Mouse (Mus musculus): Measurements from ENCODE around the gene Csgalnact2.

Csgalnact2 gene

DNA sequence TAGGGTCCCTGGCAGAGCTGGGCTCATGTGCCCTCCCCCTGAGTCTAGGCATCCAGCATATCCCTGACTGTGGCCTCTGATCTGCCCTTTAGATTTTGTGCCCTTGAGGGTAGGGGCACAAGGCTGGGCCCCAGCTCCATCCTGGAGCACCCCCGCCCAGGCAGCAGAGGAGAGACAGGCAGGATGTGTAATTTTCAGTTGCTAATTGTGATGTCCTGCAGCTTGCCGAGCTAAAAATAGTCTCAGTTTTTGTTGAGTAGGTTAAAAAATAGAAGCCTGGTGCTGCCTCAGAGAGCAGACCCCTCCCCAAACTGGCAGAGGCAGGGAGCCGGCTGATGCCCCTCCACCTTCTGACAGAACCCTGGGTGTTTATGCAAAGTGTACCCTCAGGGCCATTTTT is 64.8 kb downstream of the Csgalnact2 start:
- no peak for DNase-seq (ENCODE audit: low spot score)

DNA sequence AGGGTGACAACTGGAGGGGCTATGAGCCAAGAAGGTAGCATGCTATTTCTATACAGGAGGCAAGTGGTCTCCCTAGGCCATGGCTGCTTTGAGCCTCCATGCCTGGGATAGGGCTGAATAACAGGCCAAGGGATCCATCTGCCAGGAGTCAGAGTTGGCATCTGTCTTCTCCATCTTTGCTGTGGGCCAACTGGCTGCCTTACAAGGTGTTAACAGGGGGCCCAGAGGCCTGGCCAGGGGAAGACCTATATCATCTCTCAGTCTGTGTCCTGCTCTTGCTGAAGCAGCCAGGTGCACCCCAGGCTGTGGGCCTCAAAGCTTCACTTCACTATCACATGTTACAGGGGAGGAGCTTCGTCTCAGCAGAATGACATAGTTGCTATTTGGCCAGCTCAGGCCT is 66.8 kb downstream of the Csgalnact2 start:
- DNase-seq (ENCODE audit: low spot score), result no peak

DNA sequence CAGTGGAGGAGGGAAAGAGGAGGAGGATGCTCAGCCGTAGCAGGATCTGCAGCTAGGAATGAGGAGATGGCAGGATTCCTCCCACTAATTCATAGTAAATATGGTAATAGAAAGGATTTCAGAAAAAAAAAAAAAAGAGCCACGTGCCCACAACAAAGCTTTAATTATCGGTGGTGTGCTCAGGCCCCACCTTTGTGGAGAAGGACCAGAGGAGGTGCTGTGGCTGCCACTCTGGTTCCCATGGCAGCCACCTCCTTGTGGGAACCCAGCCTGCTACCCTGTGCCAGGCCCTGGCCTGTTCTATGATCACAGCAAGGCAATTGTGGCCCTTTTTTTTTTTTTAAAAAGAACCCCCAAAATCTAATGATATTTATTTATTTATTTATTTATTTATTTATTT is 67.5 kb downstream of the Csgalnact2 start:
- DNase-seq (ENCODE audit: low spot score), result no peak

DNA sequence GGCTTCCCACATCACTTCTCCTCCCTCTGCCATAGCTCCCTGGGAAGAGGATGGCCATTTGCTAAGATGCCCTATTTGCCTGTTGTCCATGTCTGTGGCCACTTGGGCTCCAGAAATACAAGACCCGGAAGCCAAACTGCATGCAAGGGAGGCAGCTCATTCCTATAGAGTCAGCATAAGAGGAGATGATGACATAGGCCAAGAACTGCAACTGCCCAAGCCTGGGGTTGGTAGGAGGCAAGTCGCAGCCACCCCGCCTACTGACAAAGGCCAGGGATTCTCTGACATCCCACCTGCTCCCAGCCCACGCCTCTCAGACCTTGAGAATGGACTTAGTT is 68.0 kb downstream of the Csgalnact2 start:
- DNase-seq (ENCODE audit: low spot score), result no peak

DNA sequence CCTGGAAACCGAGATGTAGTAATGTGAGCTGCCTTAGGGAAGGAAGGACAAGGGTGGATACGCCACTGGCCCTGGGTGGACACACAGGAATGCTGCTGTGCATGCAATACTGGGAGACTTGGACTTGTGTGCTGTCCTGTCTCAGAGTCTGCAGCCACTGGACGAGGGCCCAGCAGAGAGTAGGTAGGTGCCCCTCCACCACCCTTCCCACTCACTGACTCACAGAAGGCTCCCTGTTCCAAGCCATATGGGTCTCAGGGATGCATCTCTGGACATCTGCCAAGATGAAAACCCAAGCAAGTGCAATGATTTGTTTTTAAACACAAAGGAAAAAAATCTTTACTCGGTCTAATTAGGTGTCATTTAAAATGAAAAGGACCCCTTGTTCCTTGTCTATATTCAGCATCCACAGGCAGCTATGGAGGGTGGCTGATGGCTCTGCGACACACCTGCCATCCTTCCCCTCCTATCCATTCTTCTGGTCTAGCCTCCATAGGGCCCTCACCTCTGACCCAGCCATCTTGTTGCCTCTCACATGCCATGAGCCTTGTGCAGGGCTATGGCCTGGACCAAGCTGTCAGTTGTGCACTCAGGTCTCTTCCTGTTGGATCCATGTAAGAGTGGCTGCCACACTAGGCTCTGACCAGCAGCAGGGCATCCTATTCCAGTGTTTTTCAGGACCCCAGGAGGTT is 68.5 kb downstream of the Csgalnact2 start:
- DNase-seq (ENCODE audit: low spot score), result no peak

GRCm38 (mm10) chr6:118067720-118068119 is 71.2 kb downstream of the Csgalnact2 start:
- DNase-seq (ENCODE audit: low spot score), result no peak

DNA sequence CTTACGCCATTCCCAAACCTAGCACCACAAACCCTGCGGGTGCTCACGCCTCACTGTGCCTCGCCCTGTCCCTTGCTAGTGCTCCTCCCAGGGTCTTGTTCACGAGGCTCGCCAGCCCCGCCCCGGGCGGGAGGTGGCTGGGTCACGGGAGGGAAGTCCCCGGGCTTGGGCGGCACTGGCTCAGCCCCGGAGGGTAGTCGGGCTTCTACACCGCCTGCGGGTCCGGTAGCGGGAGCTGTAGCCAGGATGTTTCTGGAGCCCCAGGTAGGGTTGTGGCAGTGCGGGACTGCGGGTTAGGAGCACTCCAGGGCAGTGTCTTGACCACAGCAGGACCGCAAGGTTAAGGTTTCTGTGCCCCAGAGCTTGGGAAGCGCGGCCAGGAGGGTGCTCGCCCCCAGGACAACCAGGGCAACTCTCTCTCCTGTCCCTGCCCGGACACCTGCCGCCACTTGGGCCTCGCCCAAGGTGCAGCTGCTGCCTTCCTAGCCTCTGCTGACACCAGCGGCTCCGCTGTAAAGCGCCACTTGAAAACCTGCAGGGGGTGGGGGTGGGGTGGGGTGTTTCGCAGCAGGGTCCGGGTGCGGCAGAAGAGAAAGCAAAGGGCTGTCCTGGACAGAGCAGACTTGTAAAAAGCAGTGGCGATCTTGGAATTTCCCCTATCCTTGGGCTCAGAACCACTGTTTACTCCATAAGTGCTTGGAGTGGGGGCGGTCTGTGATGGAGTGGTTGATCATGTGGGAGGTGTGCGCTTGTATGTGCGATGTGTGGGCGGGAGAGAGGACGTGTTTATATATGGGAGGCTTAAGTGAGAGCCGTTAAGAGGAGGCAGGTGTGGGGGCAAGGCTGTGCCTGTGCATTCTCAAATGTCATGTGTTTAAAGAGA is 72.5 kb downstream of the Csgalnact2 start:
- DNase-seq (ENCODE audit: low spot score), result peak; percentile 48

GRCm38 (mm10) chr6:118065837-118066198 is 73.1 kb downstream of the Csgalnact2 start:
- DNase-seq (ENCODE audit: low spot score), result no peak

- DNase-seq (ENCODE audit: low spot score), result peak; percentile 28
Observed at GRCm38 (mm10) chr6:118064968-118065530, 73.9 kb downstream of the Csgalnact2 start.

GRCm38 (mm10) chr6:118063266-118063665 is 75.7 kb downstream of the Csgalnact2 start:
- DNase-seq (ENCODE audit: low spot score), result no peak

DNA sequence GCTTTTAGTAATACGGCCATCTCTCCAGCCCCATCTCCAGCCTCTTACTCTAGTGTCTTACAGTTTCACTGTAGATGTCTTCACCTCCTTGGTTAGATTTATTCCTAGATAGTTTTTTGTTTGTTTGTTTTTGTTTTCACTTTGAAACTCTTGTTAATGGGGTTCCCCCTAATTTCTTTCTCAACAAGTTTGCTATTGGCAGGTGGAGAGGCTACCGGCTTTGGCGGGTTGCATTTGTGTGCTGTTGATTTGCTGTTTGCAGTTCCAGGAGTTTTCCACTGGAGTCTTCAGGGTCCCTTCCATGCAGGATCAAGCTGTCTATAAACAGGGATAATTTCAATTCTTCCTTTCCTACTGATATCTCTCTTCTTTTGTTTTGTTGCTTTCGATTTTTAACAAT is 77.7 kb downstream of the Csgalnact2 start:
- no peak for DNase-seq (ENCODE audit: low spot score)

Measured in ovary, postnatal 36 days (tissue).